Mouse (Mus musculus) hindbrain, postnatal 0 days (tissue): ENCODE measurements around the gene Nyap1. TPM values are rescaled to one million over a fixed set of nuclear protein-coding genes. Genes with fewer than 3 reads are reported as not detected.
A peak's percentile ranks its signal among the peaks of the same experiment; 100 is the strongest.

Experiments
- ATAC-seq: fragments of 200-750 bp; cut with Nextera tagmentation; 2 replicates; pipeline ENCODE4 v1.8.0; 2017; ENCODE audit warnings: mild to moderate bottlenecking, moderate TSS enrichment, moderate library complexity
- DNase-seq: peaks from one replicate; pipeline ENCODE4 v3.0.0-alpha.2; 2015; ENCODE audit warnings: low spot score
- H3K27ac ChIP-seq: fragments of 300-500 bp; sonication (generic); 2 replicates; pipeline ENCODE4 v1.5.1; 2014; ENCODE audit warnings: mild to moderate bottlenecking
- H3K27me3 ChIP-seq: fragments of 300-500 bp; sonication (generic); 2 replicates; pipeline ENCODE4 v1.6.1; 2014; ENCODE audit warnings: low read length, mixed read lengths; ENCODE audit not compliant: insufficient read depth
- H3K36me3 ChIP-seq: fragments of 300-500 bp; sonication (generic); 2 replicates; pipeline ENCODE4 v1.6.1; 2014; ENCODE audit warnings: low read length, mixed read lengths; ENCODE audit not compliant: insufficient read depth
- H3K4me1 ChIP-seq: fragments of 300-500 bp; sonication (generic); 2 replicates; pipeline ENCODE4 v1.6.1; 2014; ENCODE audit warnings: antibody characterized with exemption, low read length, mixed read lengths; ENCODE audit not compliant: insufficient read depth
- H3K4me2 ChIP-seq: fragments of 300-500 bp; sonication (generic); 2 replicates; pipeline ENCODE4 v1.6.1; 2014; ENCODE audit warnings: low read depth, mild to moderate bottlenecking, low read length, moderate library complexity, mixed read lengths
- H3K4me3 ChIP-seq: fragments of 300-500 bp; sonication (generic); 2 replicates; pipeline ENCODE4 v1.5.1; 2014; ENCODE audit warnings: low read length
- H3K9ac ChIP-seq: fragments of 300-500 bp; sonication (generic); replicated peaks from 2 replicates; pipeline ENCODE4 v1.6.1; 2014; ENCODE audit warnings: mild to moderate bottlenecking, low read length, moderate library complexity, mixed read lengths
- H3K9me3 ChIP-seq: fragments of 300-500 bp; sonication (generic); 2 replicates; pipeline ENCODE4 v1.6.1; 2016; ENCODE audit warnings: low read length, mixed read lengths
- CTCF ChIP-seq: IDR thresholded peaks from 2 replicates; pipeline ENCODE4 v1.5.1; 2016; ENCODE audit warnings: antibody characterized with exemption, control low read depth, low read depth
- WGBS: fragments of 180-500 bp; shearing (Covaris S2); extraction: QIAGEN DNeasy Blood & Tissue Kit; methylation state at CpG from one replicate; pipeline ENCODE4 v1.1.7; 2014; 5-methylcytosine and 5-hydroxymethylcytosine counted together
- polyA plus RNA-seq: library from polyadenylated mRNA; unstranded; fragments of >200 nt; fragmentation: Nextera tagmentation; extraction: Ambion mirVana; gene quantifications from 2 replicates; pipeline ENCODE4 v1.2.1, GENCODE M21; 2015
- total RNA-seq: library from RNA; depleted of rRNA; stranded (reverse); fragments of >200 nt; gene quantifications from 2 replicates; pipeline ENCODE4 v1.2.3, GENCODE M21; 2014

Nyap1 gene
- total and polyA plus RNA-seq, 2 experiments from 2014 or later: 33.2 to 192 TPM

DNA sequence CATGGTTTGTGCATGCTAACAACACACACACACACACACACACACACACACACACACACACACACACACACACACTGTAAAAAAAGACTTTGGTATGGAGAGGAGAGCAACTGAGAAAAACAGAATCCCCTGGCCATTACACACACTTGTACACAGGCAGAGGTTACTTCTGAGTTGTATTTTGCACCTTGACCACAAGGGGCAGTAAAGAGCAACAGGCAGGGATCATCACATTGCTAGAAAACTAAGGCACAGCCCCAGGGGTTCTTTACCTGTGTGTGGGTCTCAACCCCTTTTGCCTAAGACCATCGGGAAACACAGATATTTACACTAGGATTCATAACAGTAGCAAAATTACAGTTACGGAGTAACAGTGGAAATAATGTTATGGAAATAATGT lies 29.3 kb upstream of the Nyap1 start:
- no peak overlapping the region for H3K4me3 ChIP-seq

DNA sequence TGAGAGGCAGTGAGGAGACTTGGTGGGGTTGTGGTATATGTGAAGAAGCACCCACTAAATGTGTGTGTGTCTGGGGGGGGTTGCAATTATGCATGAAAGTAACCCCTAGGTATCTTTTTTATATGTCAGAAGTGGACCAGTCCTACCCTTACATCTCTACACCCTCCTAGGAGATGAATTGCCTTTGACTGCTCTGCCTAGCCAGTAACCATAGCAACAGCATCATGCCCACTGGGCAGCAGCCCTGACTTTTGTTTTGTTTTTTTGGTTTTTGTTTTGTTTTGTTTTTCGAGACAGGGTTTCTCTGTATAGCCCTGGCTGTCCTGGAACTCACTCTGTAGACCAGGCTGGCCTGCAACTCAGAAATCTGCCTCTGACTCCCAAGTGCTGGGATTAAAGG lies 27.1 kb upstream of the Nyap1 start:
- no peak overlapping the region for H3K4me2 ChIP-seq
- no peak overlapping the region for H3K9ac ChIP-seq
- DNase-seq (peak; percentile 51), ATAC-seq (peak; percentile 55; the same call in 1 of the 2 replicates)
- no peaks in the 10 kb centered on the region for H3K36me3 ChIP-seq
- no peak for TF ChIP-seq CTCF
- H3K4me1 ChIP-seq: no peaks in the 10 kb centered on the region
- no peaks in the 10 kb centered on the region for H3K9me3 ChIP-seq
- no peaks in the 10 kb centered on the region for H3K27me3 ChIP-seq
- 0 out of 2 replicates have a peak overlapping the region, but pooled peaks have one; percentile 22 for H3K27ac ChIP-seq
- H3K4me3 ChIP-seq: no peak overlapping the region
- 0% methylated on average over 1 of the region's 1 CpGs for WGBS

More for the DNA sequence above, 29.3 kb upstream of the Nyap1 start:
- no peak overlapping the region for H3K9ac ChIP-seq
- H3K36me3 ChIP-seq: no peaks in the 10 kb centered on the region
- ATAC-seq: 0 out of 2 replicates have a peak, but pooled peaks have one; percentile 59
- TF ChIP-seq CTCF: peak; percentile 89
- no peaks in the 10 kb centered on the region for H3K27me3 ChIP-seq
- no peak overlapping the region for H3K27ac ChIP-seq
- no peak overlapping the region for H3K4me2 ChIP-seq
- 52% methylated on average over 2 of the region's 2 CpGs for WGBS
- no peaks in the 10 kb centered on the region for H3K9me3 ChIP-seq
- DNase-seq: peak; percentile 66
- no peaks in the 10 kb centered on the region for H3K4me1 ChIP-seq

GRCm38 (mm10) chr5:137766270-137766669 lies 24.9 kb upstream of the Nyap1 start:
- Histone ChIP-seq H3K9ac (no peak overlapping the region), H3K9me3 (no peaks in the 10 kb centered on the region), H3K27ac (no peak overlapping the region), H3K36me3 (no peaks in the 10 kb centered on the region), H3K27me3 (no peaks in the 10 kb centered on the region), H3K4me2 (no peak overlapping the region), H3K4me1 (no peaks in the 10 kb centered on the region), H3K4me3 (no peak overlapping the region)
- TF ChIP-seq CTCF: peak; percentile 61
- no peak for ATAC-seq
- DNase-seq: peak; percentile 55
- 64% methylated on average over 3 of the region's 3 CpGs for WGBS

DNA sequence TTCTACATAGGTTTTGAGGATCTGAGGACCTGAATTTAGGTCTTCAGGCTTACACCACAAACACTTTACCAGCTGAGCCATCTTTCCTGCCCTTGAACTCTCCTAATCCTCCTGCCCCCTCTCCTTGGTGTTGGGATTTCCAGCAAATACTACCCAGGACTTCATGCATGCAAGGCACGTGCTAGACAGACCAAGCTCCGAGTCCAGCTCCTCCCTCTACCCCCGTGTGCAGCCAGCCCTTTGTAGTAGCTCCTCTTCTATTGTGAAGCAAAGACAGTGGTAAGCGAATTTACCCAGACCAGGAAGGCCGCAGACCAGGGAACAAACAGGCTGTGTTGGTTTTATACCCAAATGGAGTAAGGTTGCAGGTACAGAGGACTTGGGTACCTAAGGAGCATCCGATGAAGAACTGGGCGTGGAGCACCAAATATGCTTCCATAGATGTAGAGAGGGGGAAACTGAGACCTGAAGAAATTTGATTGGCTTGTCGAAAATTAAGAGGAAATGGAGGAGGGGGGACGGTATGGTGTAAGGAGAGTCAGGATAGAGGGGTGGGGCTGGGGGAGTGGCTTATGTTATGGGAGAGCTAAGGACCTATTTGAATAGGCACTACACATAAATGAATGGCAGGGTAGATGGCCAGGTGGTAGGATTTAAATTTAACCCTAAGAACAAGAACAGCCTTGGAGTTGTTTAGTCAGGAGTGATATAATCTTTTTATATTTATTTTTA lies 23.4 kb upstream of the Nyap1 start:
- no peak overlapping the region for H3K4me2 ChIP-seq
- ATAC-seq: no peak
- no peak overlapping the region for H3K27ac ChIP-seq
- H3K4me1 ChIP-seq: no peaks in the 10 kb centered on the region
- no peaks in the 10 kb centered on the region for H3K27me3 ChIP-seq
- no peak for TF ChIP-seq CTCF
- H3K4me3 ChIP-seq: no peak overlapping the region
- no peaks in the 10 kb centered on the region for H3K9me3 ChIP-seq
- DNase-seq: no peak
- no peaks in the 10 kb centered on the region for H3K36me3 ChIP-seq
- no peak overlapping the region for H3K9ac ChIP-seq
- 46% methylated on average over 9 of the region's 9 CpGs for WGBS

DNA sequence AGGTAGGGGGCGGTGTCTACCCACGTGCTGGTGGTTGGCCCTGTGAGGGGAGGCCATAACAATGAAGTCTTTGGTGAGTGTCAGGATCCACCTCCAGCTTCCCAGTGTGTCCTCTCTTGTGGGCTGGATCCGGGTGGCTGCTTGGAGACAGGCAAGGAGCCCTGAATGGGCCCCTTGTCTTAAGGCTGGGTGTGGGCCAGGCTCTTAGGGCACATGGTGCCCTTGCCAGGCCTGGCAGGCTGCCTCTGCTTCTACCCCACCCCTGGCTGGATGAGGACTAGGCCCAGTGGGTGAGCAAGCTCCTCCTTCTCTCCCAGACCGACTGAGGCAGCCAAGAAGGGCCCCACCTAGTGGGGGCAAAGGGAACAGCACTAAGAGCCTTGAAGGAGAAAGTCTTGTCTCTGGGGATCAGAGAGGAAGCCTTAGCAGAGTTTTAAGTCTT lies 18.6 kb upstream of the Nyap1 start:
- no peaks in the 10 kb centered on the region for H3K4me1 ChIP-seq
- H3K4me2 ChIP-seq: no peak overlapping the region
- H3K36me3 ChIP-seq: no peaks in the 10 kb centered on the region
- ATAC-seq (peak; percentile 95), DNase-seq (peak; percentile 95)
- no peak overlapping the region for H3K4me3 ChIP-seq
- 20% methylated on average over 4 of the region's 4 CpGs for WGBS
- H3K27me3 ChIP-seq: no peaks in the 10 kb centered on the region
- peak overlapping the region; percentile 82 for H3K27ac ChIP-seq
- no peaks in the 10 kb centered on the region for H3K9me3 ChIP-seq
- H3K9ac ChIP-seq: no peak overlapping the region
- peak; percentile 84 for TF ChIP-seq CTCF

- DNase-seq: no peak
- 80% methylated on average over 19 of the region's 19 CpGs for WGBS
- Histone ChIP-seq H3K27me3 (no peaks in the 10 kb centered on the region), H3K27ac (peak overlapping the region; percentile 82), H3K4me3 (0 out of 2 replicates have a peak overlapping the region, but pooled peaks have one; percentile 22), H3K9me3 (no peaks in the 10 kb centered on the region), H3K4me1 (no peaks in the 10 kb centered on the region), H3K36me3 (no peaks in the 10 kb centered on the region), H3K9ac (peak overlapping the region; percentile 38; the same call in 1 of the 2 replicates), H3K4me2 (peak overlapping the region; percentile 47)
- no peak for ATAC-seq
- no peak for TF ChIP-seq CTCF
Measured at GRCm38 (mm10) chr5:137758921-137759534, 17.6 kb upstream of the Nyap1 start.
